Mouse (Mus musculus): ENCODE data around the gene Bicra. TPM values are rescaled to one million over a fixed set of nuclear protein-coding genes. Genes with fewer than 3 reads are reported as not detected.

The Bicra gene
- polyA plus RNA-seq (2015; fragmentation: Nextera tagmentation; extraction: Ambion mirVana) = 5.8 and 8.0 TPM in 2 replicates

- WGBS = under 1% methylated on average over 45 of the region's 69 CpGs
- Histone ChIP-seq H3K27ac (peak within 1 kb of the TSS; percentile 96), H3K4me1 (peaks cover 57% of the 10 kb centered on the region), H3K4me2 (peak within 1 kb of the TSS; percentile 73), H3K9me3 (no peaks in the 10 kb centered on the region), H3K27me3 (no peaks in the 10 kb centered on the region), H3K9ac (peak within 1 kb of the TSS; percentile 95), H3K36me3 (peaks cover 4% of the 10 kb centered on the region; the same call in 1 of the 2 replicates), H3K4me3 (peak within 1 kb of the TSS; percentile 83)
- ATAC-seq (ENCODE audit: borderline replicate concordance, extremely low read depth, low FRiP score, low TSS enrichment) = peak; percentile 64; the same call in 1 of the 2 replicates
Measured at GRCm38 (mm10) chr7:16047338-16048146, at the start of gene Bicra. TSS of gene Bicra (minus strand) at chr7:16047921.

GRCm38 (mm10) chr7:16094592-16094991 is 46.9 kb upstream of the Bicra start:
- no peak overlapping the region for H3K9ac ChIP-seq
- H3K9me3 ChIP-seq = no peaks in the 10 kb centered on the region
- WGBS = 64% methylated on average over 3 of the region's 3 CpGs
- H3K27ac ChIP-seq = no peak overlapping the region
- no peak overlapping the region for H3K4me2 ChIP-seq
- no peak overlapping the region for H3K4me3 ChIP-seq
- H3K36me3 ChIP-seq = no peaks in the 10 kb centered on the region
- no peaks in the 10 kb centered on the region for H3K27me3 ChIP-seq
- no peak for ATAC-seq (ENCODE audit: borderline replicate concordance, extremely low read depth, low FRiP score, low TSS enrichment)
- peaks cover 10% of the 10 kb centered on the region for H3K4me1 ChIP-seq

GRCm38 (mm10) chr7:16087587-16087986 is 39.9 kb upstream of the Bicra start:
- WGBS = 70% methylated on average over 2 of the region's 2 CpGs
- Histone ChIP-seq H3K9ac (no peak overlapping the region), H3K4me3 (no peak overlapping the region), H3K9me3 (no peaks in the 10 kb centered on the region), H3K4me2 (no peak overlapping the region), H3K4me1 (no peaks in the 10 kb centered on the region), H3K27me3 (no peaks in the 10 kb centered on the region), H3K36me3 (no peaks in the 10 kb centered on the region), H3K27ac (no peak overlapping the region)
- ATAC-seq (ENCODE audit: borderline replicate concordance, extremely low read depth, low FRiP score, low TSS enrichment) = no peak

- Histone ChIP-seq H3K27ac (no peak overlapping the region), H3K4me1 (no peaks in the 10 kb centered on the region), H3K4me3 (no peak overlapping the region), H3K36me3 (no peaks in the 10 kb centered on the region), H3K9me3 (no peaks in the 10 kb centered on the region), H3K27me3 (no peaks in the 10 kb centered on the region), H3K9ac (no peak overlapping the region), H3K4me2 (no peak overlapping the region)
- no peak for ATAC-seq (ENCODE audit: borderline replicate concordance, extremely low read depth, low FRiP score, low TSS enrichment)
- WGBS = 59% methylated on average over 4 of the region's 4 CpGs
Measured at GRCm38 (mm10) chr7:16083361-16083760, 35.6 kb upstream of the Bicra start.

DNA sequence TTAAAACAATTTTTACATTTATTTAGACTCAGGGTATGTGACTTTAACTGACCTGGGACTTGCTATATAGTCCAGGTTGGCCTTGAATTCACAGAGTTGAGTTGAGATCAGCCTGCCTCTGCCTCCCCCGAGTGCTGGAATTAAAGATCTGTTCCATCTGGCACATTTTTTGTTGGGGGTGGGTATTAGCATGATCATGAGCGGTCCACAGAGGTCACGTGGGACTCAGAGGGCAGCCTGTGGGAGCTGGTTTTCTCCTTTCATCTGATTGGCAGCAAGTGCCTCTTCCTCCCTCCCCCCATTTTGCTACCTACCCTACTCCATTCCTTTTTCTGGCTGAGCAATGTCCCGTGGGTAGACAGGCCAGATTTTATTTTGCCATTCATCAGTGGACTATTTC is 32.9 kb upstream of the Bicra start:
- no peaks in the 10 kb centered on the region for H3K4me1 ChIP-seq
- no peaks in the 10 kb centered on the region for H3K36me3 ChIP-seq
- 57% methylated on average over 4 of the region's 4 CpGs for WGBS
- no peak overlapping the region for H3K4me3 ChIP-seq
- no peak overlapping the region for H3K9ac ChIP-seq
- H3K4me2 ChIP-seq = no peak overlapping the region
- ATAC-seq (ENCODE audit: borderline replicate concordance, extremely low read depth, low FRiP score, low TSS enrichment) = no peak
- H3K27ac ChIP-seq = no peak overlapping the region
- H3K27me3 ChIP-seq = no peaks in the 10 kb centered on the region
- H3K9me3 ChIP-seq = no peaks in the 10 kb centered on the region

GRCm38 (mm10) chr7:16079947-16080346 is 32.2 kb upstream of the Bicra start:
- Histone ChIP-seq H3K4me2 (no peak overlapping the region), H3K27ac (no peak overlapping the region), H3K9ac (no peak overlapping the region), H3K27me3 (no peaks in the 10 kb centered on the region), H3K9me3 (no peaks in the 10 kb centered on the region), H3K36me3 (no peaks in the 10 kb centered on the region), H3K4me3 (no peak overlapping the region), H3K4me1 (no peaks in the 10 kb centered on the region)
- no peak for ATAC-seq (ENCODE audit: borderline replicate concordance, extremely low read depth, low FRiP score, low TSS enrichment)
- WGBS = 59% methylated on average over 1 of the region's 1 CpGs

GRCm38 (mm10) chr7:16071906-16072305 is 24.2 kb upstream of the Bicra start:
- Histone ChIP-seq H3K27me3 (no peaks in the 10 kb centered on the region), H3K27ac (no peak overlapping the region), H3K4me1 (no peaks in the 10 kb centered on the region), H3K4me2 (no peak overlapping the region), H3K9ac (no peak overlapping the region), H3K36me3 (no peaks in the 10 kb centered on the region), H3K9me3 (no peaks in the 10 kb centered on the region), H3K4me3 (no peak overlapping the region)
- WGBS = 67% methylated on average over 6 of the region's 6 CpGs
- ATAC-seq (ENCODE audit: borderline replicate concordance, extremely low read depth, low FRiP score, low TSS enrichment) = no peak

GRCm38 (mm10) chr7:16070846-16071245 is 23.1 kb upstream of the Bicra start:
- Histone ChIP-seq H3K9me3 (no peaks in the 10 kb centered on the region), H3K27me3 (no peaks in the 10 kb centered on the region), H3K4me3 (no peak overlapping the region), H3K36me3 (no peaks in the 10 kb centered on the region), H3K9ac (no peak overlapping the region), H3K27ac (no peak overlapping the region), H3K4me2 (no peak overlapping the region), H3K4me1 (no peaks in the 10 kb centered on the region)
- ATAC-seq (ENCODE audit: borderline replicate concordance, extremely low read depth, low FRiP score, low TSS enrichment) = no peak

GRCm38 (mm10) chr7:16063490-16063889 is 15.8 kb upstream of the Bicra start:
- Histone ChIP-seq H3K36me3 (no peaks in the 10 kb centered on the region), H3K4me3 (no peak overlapping the region), H3K9ac (no peak overlapping the region), H3K4me1 (no peaks in the 10 kb centered on the region), H3K27ac (no peak overlapping the region), H3K27me3 (peaks cover 23% of the 10 kb centered on the region), H3K4me2 (no peak overlapping the region), H3K9me3 (no peaks in the 10 kb centered on the region)
- ATAC-seq (ENCODE audit: borderline replicate concordance, extremely low read depth, low FRiP score, low TSS enrichment) = no peak
- 25% methylated on average over 4 of the region's 4 CpGs for WGBS

- Histone ChIP-seq H3K4me2 (no peak overlapping the region), H3K27me3 (peaks cover 23% of the 10 kb centered on the region), H3K36me3 (no peaks in the 10 kb centered on the region), H3K9ac (no peak overlapping the region), H3K9me3 (no peaks in the 10 kb centered on the region), H3K4me1 (no peaks in the 10 kb centered on the region), H3K27ac (no peak overlapping the region), H3K4me3 (no peak overlapping the region)
- WGBS = 67% methylated on average over 15 of the region's 15 CpGs
- no peak for ATAC-seq (ENCODE audit: borderline replicate concordance, extremely low read depth, low FRiP score, low TSS enrichment)
Measured at GRCm38 (mm10) chr7:16062099-16062420, 14.3 kb upstream of the Bicra start.

- Histone ChIP-seq H3K9ac (no peak within 1 kb of the TSS), H3K9me3 (no peaks in the 10 kb centered on the region), H3K36me3 (no peaks in the 10 kb centered on the region), H3K4me1 (no peaks in the 10 kb centered on the region), H3K27ac (no peak within 1 kb of the TSS), H3K27me3 (peaks cover 23% of the 10 kb centered on the region), H3K4me2 (peak within 1 kb of the TSS; percentile 23; the same call in 1 of the 2 replicates), H3K4me3 (0 out of 2 replicates have a peak within 1 kb of the TSS, but pooled peaks have one; percentile 5)
- peak; percentile 57; the same call in 1 of the 2 replicates for ATAC-seq (ENCODE audit: borderline replicate concordance, extremely low read depth, low FRiP score, low TSS enrichment)
- 41% methylated on average over 72 of the region's 80 CpGs for WGBS
Measured at GRCm38 (mm10) chr7:16061219-16062098, 13.7 kb upstream of the Bicra start, which contains the start of gene Zfp541. TSS of gene Zfp541 (plus strand) at chr7:16061814.

DNA sequence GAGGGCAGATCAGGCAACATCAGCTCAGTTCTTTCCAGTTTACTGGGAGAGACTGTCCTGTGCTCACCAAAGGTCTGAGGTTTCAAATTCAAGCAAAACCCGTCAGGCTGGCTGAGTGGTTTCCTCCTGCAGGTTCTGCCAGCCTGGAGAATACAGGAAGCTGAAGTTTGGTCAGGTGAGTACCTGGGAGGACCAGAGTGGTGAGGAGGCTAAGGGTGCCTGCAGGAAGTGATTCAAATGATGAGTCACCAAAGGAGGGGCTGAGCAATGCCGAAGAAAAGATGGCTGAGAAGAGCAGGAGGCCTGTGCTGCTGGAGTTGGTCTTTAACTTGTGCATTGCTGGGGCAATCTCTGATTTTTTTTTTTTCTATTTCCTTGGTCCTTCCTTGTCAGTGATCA is 9.4 kb upstream of the Bicra start:
- 0 out of 2 replicates have a peak overlapping the region, but pooled peaks have one; percentile 18 for H3K27ac ChIP-seq

More for the DNA sequence above, 9.4 kb upstream of the Bicra start:
- Histone ChIP-seq H3K27me3 (peaks cover 15% of the 10 kb centered on the region), H3K4me3 (no peak overlapping the region), H3K9me3 (no peaks in the 10 kb centered on the region), H3K9ac (no peak overlapping the region), H3K36me3 (no peaks in the 10 kb centered on the region), H3K4me1 (peaks cover 7% of the 10 kb centered on the region), H3K4me2 (no peak overlapping the region)
- WGBS = 32% methylated on average over 2 of the region's 2 CpGs
- ATAC-seq (ENCODE audit: borderline replicate concordance, extremely low read depth, low FRiP score, low TSS enrichment) = no peak

Data from lung, embryonic 15.5 days (tissue).